Comparison of ENCODE assay signal across 27 mouse cellular contexts in the genomic region with DNA sequence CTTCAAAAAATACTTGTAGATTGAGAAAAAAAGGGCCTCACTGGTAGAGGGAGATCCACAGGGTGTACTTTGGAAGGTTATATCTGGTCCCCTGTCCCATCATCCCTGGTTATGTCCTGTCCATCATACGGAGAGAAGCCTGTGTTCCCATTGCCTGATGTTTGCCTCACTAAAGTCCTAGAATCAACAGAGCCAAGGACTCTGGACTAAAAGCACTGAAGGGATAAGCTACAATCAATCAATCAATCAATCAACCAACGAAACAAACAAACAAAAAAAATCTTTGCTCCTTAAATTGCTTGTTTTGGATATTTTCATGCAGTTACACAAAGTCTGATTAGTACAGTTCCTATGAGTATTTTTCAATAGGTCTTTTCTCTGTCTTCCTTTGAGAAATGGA.
"Had no signal": no experiment of that assay in that cellular context is flagged by ENCODE, and none has a peak within 500 bp of the region (broad histone marks: within the 10 kb centered on the region; RNA-seq: fewer than 3 reads in every experiment).

No protein-coding gene starts in this region.

- H3K36me3 ChIP-seq: embryonic facial prominence, embryonic 10.5 days; embryonic facial prominence, embryonic 12.5 days; embryonic facial prominence, embryonic 13.5 days; embryonic facial prominence, embryonic 15.5 days; forebrain, embryonic 10.5 days; forebrain, embryonic 12.5 days; forebrain, embryonic 15.5 days had no signal

- H3K27me3 ChIP-seq: embryonic facial prominence, embryonic 12.5 days; embryonic facial prominence, embryonic 13.5 days; embryonic facial prominence, embryonic 15.5 days; forebrain, embryonic 12.5 days; forebrain, embryonic 13.5 days; forebrain, embryonic 15.5 days had no signal

- H3K4me2 ChIP-seq: embryonic facial prominence, embryonic 12.5 days; embryonic facial prominence, embryonic 13.5 days; embryonic facial prominence, embryonic 15.5 days; forebrain, embryonic 12.5 days; forebrain, embryonic 13.5 days; forebrain, embryonic 15.5 days had no signal

- ATAC-seq: forebrain, embryonic 13.5 days; forebrain, embryonic 14.5 days; forebrain, embryonic 15.5 days; forebrain, embryonic 16.5 days; forebrain, postnatal 0 days had no signal

- H3K4me3 ChIP-seq: embryonic facial prominence, embryonic 10.5 days; embryonic facial prominence, embryonic 12.5 days; embryonic facial prominence, embryonic 13.5 days; embryonic facial prominence, embryonic 15.5 days; erythroblast, embryonic 14.5 days; forebrain, embryonic 10.5 days; forebrain, embryonic 12.5 days; forebrain, embryonic 13.5 days; forebrain, embryonic 15.5 days; gastrocnemius, adult 2 months; heart, adult 2 months had no signal

- DNase-seq: cerebellum, adult 8-10 months; cerebellum, adult 9-10 months; cerebellum, postnatal 10 days; cerebellum, postnatal 14 days; cerebellum, postnatal 25 days; cerebellum, postnatal 36 days; embryo, embryonic 11 days; forebrain, postnatal 0 days; gastrocnemius, adult 2 months; gastrocnemius, postnatal 10 days; gastrocnemius, postnatal 14 days; gastrocnemius, postnatal 25 days; gastrocnemius, postnatal 36 days; heart, adult 11 months; heart, adult 18-20 months; heart, adult 2 months had no signal

- H3K9me3 ChIP-seq: embryonic facial prominence, embryonic 10.5 days; embryonic facial prominence, embryonic 12.5 days; embryonic facial prominence, embryonic 13.5 days; embryonic facial prominence, embryonic 15.5 days; forebrain, embryonic 10.5 days; forebrain, embryonic 12.5 days; forebrain, embryonic 13.5 days; forebrain, embryonic 15.5 days had no signal

- H3K9ac ChIP-seq: embryonic facial prominence, embryonic 12.5 days; embryonic facial prominence, embryonic 13.5 days; embryonic facial prominence, embryonic 15.5 days; forebrain, embryonic 12.5 days; forebrain, embryonic 13.5 days; forebrain, embryonic 15.5 days; forebrain, postnatal 0 days had no signal

- H3K4me1 ChIP-seq: embryonic facial prominence, embryonic 10.5 days; embryonic facial prominence, embryonic 12.5 days; embryonic facial prominence, embryonic 13.5 days; embryonic facial prominence, embryonic 15.5 days; forebrain, embryonic 10.5 days; forebrain, embryonic 12.5 days; forebrain, embryonic 13.5 days; forebrain, embryonic 15.5 days had no signal

- H3K27ac ChIP-seq: embryonic facial prominence, embryonic 10.5 days; embryonic facial prominence, embryonic 12.5 days; embryonic facial prominence, embryonic 13.5 days; embryonic facial prominence, embryonic 15.5 days; forebrain, embryonic 10.5 days; forebrain, embryonic 12.5 days; forebrain, embryonic 13.5 days; forebrain, embryonic 15.5 days; gastrocnemius, adult 2 months; heart, adult 2 months had no signal
